ENCODE assay signal across 24 mouse cellular contexts in the genomic region with DNA sequence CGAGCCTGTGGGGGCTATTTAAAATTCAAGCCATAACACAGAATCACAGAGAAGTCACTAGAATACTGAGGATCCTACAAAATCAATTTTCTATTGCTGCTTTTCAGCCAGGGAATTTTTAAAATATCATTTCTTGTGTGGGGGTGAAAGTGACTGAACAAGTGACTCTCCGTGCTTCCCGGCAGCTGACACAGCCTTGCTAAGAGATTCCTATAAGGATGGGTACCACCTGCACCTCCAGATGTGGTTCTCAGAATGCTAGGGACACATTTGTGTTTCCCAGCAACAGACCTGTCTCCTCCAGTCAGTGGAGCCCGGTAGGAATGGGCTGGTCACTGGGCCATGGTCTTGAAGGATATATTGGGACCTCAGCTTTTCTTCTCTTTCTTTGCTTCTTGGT.
"Had no signal": no experiment of that assay in that cellular context is flagged by ENCODE, and none has a peak within 500 bp of the region (broad histone marks: within the 10 kb centered on the region; RNA-seq: fewer than 3 reads in every experiment).

No protein-coding gene starts in this region.

- DNase-seq: gastrocnemius, adult 2 months; gastrocnemius, postnatal 10 days; gastrocnemius, postnatal 25 days; heart, adult 2 months; heart, postnatal 4 days; kidney, adult 18-20 months; kidney, adult 9 months; kidney, postnatal 14 days; kidney, postnatal 36 days; layer of hippocampus, adult 9-11 months; layer of hippocampus, postnatal 36 days; left cerebral cortex, postnatal 4 days had no signal

- H3K4me3 ChIP-seq: gastrocnemius, adult 2 months; heart, adult 2 months; heart, embryonic 13.5 days; heart, embryonic 15.5 days; hindbrain, embryonic 10.5 days; hindbrain, embryonic 12.5 days; intestine, embryonic 15.5 days; kidney, embryonic 15.5 days; limb, embryonic 13.5 days; limb, embryonic 15.5 days; liver, embryonic 12.5 days had no signal

- H3K27ac ChIP-seq: gastrocnemius, adult 2 months; heart, adult 2 months; heart, embryonic 13.5 days; heart, embryonic 15.5 days; hindbrain, embryonic 10.5 days; hindbrain, embryonic 12.5 days; hindbrain, embryonic 14.5 days; intestine, embryonic 15.5 days; kidney, embryonic 15.5 days; kidney, postnatal 0 days; limb, embryonic 13.5 days; limb, embryonic 15.5 days; liver, embryonic 12.5 days; liver, embryonic 14.5 days had no signal
